Mouse (Mus musculus): ENCODE data around the gene Ssbp3. TPM values are rescaled to one million over a fixed set of nuclear protein-coding genes. Genes with fewer than 3 reads are reported as not detected.

Gene Ssbp3
- total and polyA plus RNA-seq, 3 experiments: 30.5 to 242 (median 116) TPM

GRCm38 (mm10) chr4:107066252-107067124, 156.0 kb downstream of the Ssbp3 start, which contains the start of the genes Mrpl37 and Cyb5rl (continued):
- TF ChIP-seq HCFC1 (IDR thresholded peaks at IDR 0.05; ENCODE audit: low read depth, low read length) (peak; percentile 91), TAL1 (IDR thresholded peaks at IDR 0.05; ENCODE audit: low read length) (no peak), KAT2A (conservative IDR thresholded peaks at IDR 0.05; ENCODE audit: low read depth, low read length) (no peak; the same call in 1 of the 2 replicates), CHD2 (IDR thresholded peaks at IDR 0.05; ENCODE audit: low read length) (peak; percentile 84)

GRCm38 (mm10) chr4:107067151-107067840, 156.8 kb downstream of the Ssbp3 start:
- DNase-seq (ENCODE audit: low read depth, low spot score): no peak
- H3K4me3 ChIP-seq (ENCODE audit: control insufficient read depth in 1 of 2, insufficient read depth in 1 of 2, low read depth in 2 of 2, low read length in 2 of 2): peak overlapping the region; percentile 79 to 82
- peaks cover 19 to 36% of the 10 kb centered on the region in 2 experiments for H3K4me1 ChIP-seq (ENCODE audit: control insufficient read depth in 1 of 2, insufficient read depth in 2 of 2, low read length in 2 of 2)
- TF ChIP-seq UBTF (IDR thresholded peaks at IDR 0.05; ENCODE audit: borderline replicate concordance, insufficient read depth, low read depth, low read length) (no peak), CHD1 (IDR thresholded peaks at IDR 0.05; ENCODE audit: low read depth, low read length) (no peak), RCOR1 (IDR thresholded peaks at IDR 0.05; ENCODE audit: low read depth, low read length) (no peak), SMC3 (IDR thresholded peaks at IDR 0.05; ENCODE audit: low read depth, low read length) (no peak), MXI1 (IDR thresholded peaks at IDR 0.05; ENCODE audit: low read depth, low read length) (no peak), POLR2A (IDR thresholded peaks at IDR 0.05; ENCODE audit: control insufficient read depth in 1 of 2, insufficient read depth in 1 of 2, low read depth in 1 of 2, low read length in 2 of 2, poor library complexity in 1 of 2) (no peak)
- peaks cover 0 to 34% of the 10 kb centered on the region in 2 experiments; a peak in 2 of 4 replicates for H3K36me3 ChIP-seq (ENCODE audit: control insufficient read depth in 1 of 2, insufficient read depth in 2 of 2, low read length in 2 of 2)
- H3K27ac ChIP-seq (ENCODE audit: control insufficient read depth, low read depth, low read length): peak overlapping the region; percentile 33; the same call in 1 of the 2 replicates
- H3K27me3 ChIP-seq (ENCODE audit: control insufficient read depth in 1 of 2, insufficient read depth in 2 of 2, low read length in 2 of 2): no peaks in the 10 kb centered on the region
- H3K9ac ChIP-seq (ENCODE audit: control insufficient read depth, low read depth, low read length, poor library complexity, severe bottlenecking): peak overlapping the region; percentile 82
- H3K9me3 ChIP-seq (replicated peaks; ENCODE audit: insufficient read depth, low read length): no peaks in the 10 kb centered on the region
- H3K79me2 ChIP-seq (ENCODE audit: control insufficient read depth, insufficient read depth, low read length, poor library complexity): peaks cover 15% of the 10 kb centered on the region

- Histone ChIP-seq H3K27me3 (ENCODE audit: control insufficient read depth in 1 of 2, insufficient read depth in 2 of 2, low read length in 2 of 2) (no peaks in the 10 kb centered on the region), H3K9me3 (replicated peaks; ENCODE audit: insufficient read depth, low read length) (no peaks in the 10 kb centered on the region), H3K27ac (ENCODE audit: control insufficient read depth, low read depth, low read length) (no peak overlapping the region), H3K9ac (ENCODE audit: control insufficient read depth, low read depth, low read length, poor library complexity, severe bottlenecking) (no peak overlapping the region), H3K4me3 (ENCODE audit: control insufficient read depth in 1 of 2, insufficient read depth in 1 of 2, low read depth in 2 of 2, low read length in 2 of 2) (no peak overlapping the region), H3K4me1 (ENCODE audit: control insufficient read depth in 1 of 2, insufficient read depth in 2 of 2, low read length in 2 of 2) (peaks cover 2 to 4% of the 10 kb centered on the region in 2 experiments; a peak in 1 of 4 replicates), H3K36me3 (ENCODE audit: control insufficient read depth in 1 of 2, insufficient read depth in 2 of 2, low read length in 2 of 2) (no peaks in the 10 kb centered on the region), H3K79me2 (ENCODE audit: control insufficient read depth, insufficient read depth, low read length, poor library complexity) (peaks cover under 1% of the 10 kb centered on the region; the same call in 1 of the 2 replicates)
- no peak for DNase-seq (ENCODE audit: low read depth, low spot score)
- TF ChIP-seq SIN3A (IDR thresholded peaks at IDR 0.05; ENCODE audit: low read length) (no peak), MXI1 (IDR thresholded peaks at IDR 0.05; ENCODE audit: low read depth, low read length) (no peak), MEF2A (IDR thresholded peaks at IDR 0.05; ENCODE audit: extremely low read depth, insufficient replicate concordance, low read depth, low read length, poor library complexity, severe bottlenecking) (no peak), RAD21 (IDR thresholded peaks at IDR 0.05; ENCODE audit: low read depth, low read length) (no peak), POLR2A (IDR thresholded peaks at IDR 0.05; ENCODE audit: control insufficient read depth in 1 of 2, insufficient read depth in 1 of 2, low read depth in 1 of 2, low read length in 2 of 2, poor library complexity in 1 of 2) (no peak), UBTF (IDR thresholded peaks at IDR 0.05; ENCODE audit: borderline replicate concordance, insufficient read depth, low read depth, low read length) (no peak), CHD2 (IDR thresholded peaks at IDR 0.05; ENCODE audit: low read length) (no peak), MYC (IDR thresholded peaks at IDR 0.05; ENCODE audit: low read depth, low read length) (no peak), GABPA (IDR thresholded peaks at IDR 0.05; ENCODE audit: low read depth, low read length) (no peak), MAX (IDR thresholded peaks at IDR 0.05; ENCODE audit: low read length) (no peak)
Measured at GRCm38 (mm10) chr4:107072343-107072742, 161.8 kb downstream of the Ssbp3 start.

All from MEL (cell line).